In genomic region chr7:120869883-120870282, GRCm38 (mm10) we compare ENCODE assay signal across 15 mouse cellular contexts. TPM values are rescaled to one million over a fixed set of nuclear protein-coding genes. Genes with fewer than 3 reads are reported as not detected.
DNase-seq lines count a peak whose midpoint lies in the region; ATAC-seq and TF ChIP-seq lines count a peak whose summit lies in the region.
"Had no signal": no experiment of that assay in that cellular context is flagged by ENCODE, and none has a peak within 500 bp of the region (broad histone marks: within the 10 kb centered on the region; RNA-seq: fewer than 3 reads in every experiment).

No protein-coding gene starts in this region.

- no peak for DNase-seq in hindbrain, embryonic 14.5 days (ENCODE audit: low spot score)
- peak; percentile 89 for DNase-seq in lung, postnatal 0 days (ENCODE audit: low spot score)
- DNase-seq in lung, adult 2 months = no peak
- DNase-seq in embryonic facial prominence, embryonic 14.5 days (ENCODE audit: low spot score) = peak; percentile 85
- DNase-seq in liver, postnatal 0 days = no peak
- no peak for DNase-seq in forebrain, postnatal 0 days
- DNase-seq in adrenal gland, postnatal 25 days = no peak
- DNase-seq: cerebellum, adult 11-12 months; kidney, postnatal 36 days; right cerebral cortex, postnatal 25 days; thymus, postnatal 25 days had no signal

- no peaks in the 10 kb centered on the region for H3K27me3 ChIP-seq in hindbrain, embryonic 15.5 days
- H3K27me3 ChIP-seq in hindbrain, embryonic 14.5 days (ENCODE audit: control insufficient read depth, insufficient read depth, low read length) = no peaks in the 10 kb centered on the region
- no peaks in the 10 kb centered on the region for H3K27me3 ChIP-seq in lung, postnatal 0 days (replicated peaks; ENCODE audit: insufficient read depth, low read length)
- H3K27me3 ChIP-seq in embryonic facial prominence, embryonic 14.5 days (replicated peaks; ENCODE audit: control insufficient read depth, insufficient read depth, low read length) = no peaks in the 10 kb centered on the region
- H3K27me3 ChIP-seq in liver, postnatal 0 days (ENCODE audit: insufficient read depth, low read length) = no peaks in the 10 kb centered on the region
- H3K27me3 ChIP-seq in forebrain, postnatal 0 days (ENCODE audit: insufficient read depth, low read length) = no peaks in the 10 kb centered on the region

- H3K4me3 ChIP-seq in hindbrain, embryonic 15.5 days = no peak overlapping the region
- H3K4me3 ChIP-seq in hindbrain, embryonic 14.5 days (replicated peaks; ENCODE audit: low read length) = no peak overlapping the region
- H3K4me3 ChIP-seq in lung, postnatal 0 days (ENCODE audit: low read depth, low read length) = peak overlapping the region; percentile 16; the same call in 1 of the 2 replicates
- no peak overlapping the region for H3K4me3 ChIP-seq in lung, adult 2 months (replicated peaks; ENCODE audit: extremely low read depth, low read depth, low read length)
- H3K4me3 ChIP-seq in embryonic facial prominence, embryonic 14.5 days (ENCODE audit: low read depth, low read length) = no peak overlapping the region
- no peak overlapping the region for H3K4me3 ChIP-seq in liver, postnatal 0 days (ENCODE audit: low read depth, low read length)
- no peak overlapping the region for H3K4me3 ChIP-seq in forebrain, postnatal 0 days (ENCODE audit: low read depth, low read length)
- H3K4me3 ChIP-seq: erythroblast, embryonic 14.5 days; myocyte had no signal

- WGBS in hindbrain, embryonic 15.5 days = 45% methylated on average over 5 of the region's 5 CpGs
- 60% methylated on average over 5 of the region's 5 CpGs for WGBS in hindbrain, embryonic 14.5 days
- 20% methylated on average over 5 of the region's 5 CpGs for WGBS in lung, postnatal 0 days
- WGBS in lung, adult 2 months = 33% methylated on average over 5 of the region's 5 CpGs
- 29% methylated on average over 5 of the region's 5 CpGs for WGBS in embryonic facial prominence, embryonic 14.5 days
- 36% methylated on average over 5 of the region's 5 CpGs for WGBS in liver, postnatal 0 days (ENCODE audit: insufficient replicate concordance)
- WGBS in forebrain, postnatal 0 days = 48% methylated on average over 5 of the region's 5 CpGs

- peaks cover 19% of the 10 kb centered on the region for H3K4me1 ChIP-seq in hindbrain, embryonic 15.5 days (replicated peaks)
- H3K4me1 ChIP-seq in hindbrain, embryonic 14.5 days (replicated peaks; ENCODE audit: control insufficient read depth, insufficient read depth, low read length) = peaks cover 11% of the 10 kb centered on the region
- peaks cover 27% of the 10 kb centered on the region; the same call in 1 of the 2 replicates for H3K4me1 ChIP-seq in lung, postnatal 0 days (ENCODE audit: insufficient read depth, low read depth, low read length)
- H3K4me1 ChIP-seq in lung, adult 2 months (ENCODE audit: control insufficient read depth, insufficient read depth, low read length) = no peaks in the 10 kb centered on the region; the same call in 1 of the 2 replicates
- H3K4me1 ChIP-seq in embryonic facial prominence, embryonic 14.5 days (ENCODE audit: control insufficient read depth, insufficient read depth, low read length) = peaks cover 38% of the 10 kb centered on the region
- H3K4me1 ChIP-seq in liver, postnatal 0 days (ENCODE audit: insufficient read depth) = peaks cover 54% of the 10 kb centered on the region
- 0 out of 2 replicates have a peak, but pooled peaks cover 2% of the 10 kb centered on the region for H3K4me1 ChIP-seq in forebrain, postnatal 0 days (ENCODE audit: insufficient read depth)

- TF ChIP-seq POLR2A in lung, adult 2 months (IDR thresholded peaks at IDR 0.05; ENCODE audit: borderline replicate concordance, extremely low read depth, low read depth, low read length) = no peak

- 0 out of 2 replicates have a peak, but pooled peaks have one; percentile 34 for TF ChIP-seq EP300 in lung, postnatal 0 days (IDR thresholded peaks at IDR 0.05)
- no peak for TF ChIP-seq EP300 in liver, postnatal 0 days (IDR thresholded peaks at IDR 0.05; ENCODE audit: low read depth)

- no peak overlapping the region for H3K4me2 ChIP-seq in hindbrain, embryonic 15.5 days
- H3K4me2 ChIP-seq in hindbrain, embryonic 14.5 days (replicated peaks) = no peak overlapping the region
- H3K4me2 ChIP-seq in lung, postnatal 0 days (replicated peaks; ENCODE audit: low read depth, low read length) = peak overlapping the region; percentile 42
- peak overlapping the region; percentile 25 for H3K4me2 ChIP-seq in embryonic facial prominence, embryonic 14.5 days (ENCODE audit: low read depth, low read length)
- H3K4me2 ChIP-seq in liver, postnatal 0 days (ENCODE audit: low read depth, low read length) = no peak overlapping the region
- no peak overlapping the region for H3K4me2 ChIP-seq in forebrain, postnatal 0 days (ENCODE audit: low read depth)

- no peaks in the 10 kb centered on the region for H3K9me3 ChIP-seq in hindbrain, embryonic 15.5 days
- no peaks in the 10 kb centered on the region for H3K9me3 ChIP-seq in hindbrain, embryonic 14.5 days (ENCODE audit: control insufficient read depth, low read length)
- H3K9me3 ChIP-seq in lung, postnatal 0 days (ENCODE audit: low read length) = no peaks in the 10 kb centered on the region
- no peaks in the 10 kb centered on the region for H3K9me3 ChIP-seq in embryonic facial prominence, embryonic 14.5 days (ENCODE audit: control insufficient read depth, low read length)
- no peaks in the 10 kb centered on the region for H3K9me3 ChIP-seq in liver, postnatal 0 days (ENCODE audit: low read length)
- H3K9me3 ChIP-seq in forebrain, postnatal 0 days (ENCODE audit: low read length) = no peaks in the 10 kb centered on the region

- no peaks in the 10 kb centered on the region for H3K36me3 ChIP-seq in hindbrain, embryonic 15.5 days
- H3K36me3 ChIP-seq in hindbrain, embryonic 14.5 days (replicated peaks; ENCODE audit: control insufficient read depth, insufficient read depth) = no peaks in the 10 kb centered on the region
- H3K36me3 ChIP-seq in lung, postnatal 0 days (ENCODE audit: insufficient read depth, low read length) = no peaks in the 10 kb centered on the region
- no peaks in the 10 kb centered on the region for H3K36me3 ChIP-seq in embryonic facial prominence, embryonic 14.5 days (ENCODE audit: control insufficient read depth, insufficient read depth, low read length)
- peaks cover 23% of the 10 kb centered on the region for H3K36me3 ChIP-seq in liver, postnatal 0 days (replicated peaks; ENCODE audit: insufficient read depth, low read length)
- peaks cover 8% of the 10 kb centered on the region for H3K36me3 ChIP-seq in forebrain, postnatal 0 days (ENCODE audit: insufficient read depth)

- no peak overlapping the region for H3K9ac ChIP-seq in hindbrain, embryonic 15.5 days
- H3K9ac ChIP-seq in hindbrain, embryonic 14.5 days = no peak overlapping the region
- H3K9ac ChIP-seq in lung, postnatal 0 days (replicated peaks; ENCODE audit: low read depth) = 0 out of 2 replicates have a peak overlapping the region, but pooled peaks have one; percentile 5
- no peak overlapping the region for H3K9ac ChIP-seq in embryonic facial prominence, embryonic 14.5 days (ENCODE audit: low read depth, low read length)
- no peak overlapping the region for H3K9ac ChIP-seq in liver, postnatal 0 days (replicated peaks)
- H3K9ac ChIP-seq in forebrain, postnatal 0 days = no peak overlapping the region

- no peak for ATAC-seq in hindbrain, embryonic 15.5 days (ENCODE audit: low FRiP score, low read depth)
- no peak for ATAC-seq in hindbrain, embryonic 14.5 days (ENCODE audit: low FRiP score)
- ATAC-seq in lung, postnatal 0 days = peak; percentile 72
- peak; percentile 66 for ATAC-seq in embryonic facial prominence, embryonic 14.5 days (ENCODE audit: low read depth)
- no peak for ATAC-seq in liver, postnatal 0 days
- no peak for ATAC-seq in forebrain, postnatal 0 days

- 0 out of 2 replicates have a peak overlapping the region, but pooled peaks have one; percentile 9 for H3K27ac ChIP-seq in hindbrain, embryonic 15.5 days (replicated peaks)
- no peak overlapping the region for H3K27ac ChIP-seq in hindbrain, embryonic 14.5 days
- H3K27ac ChIP-seq in lung, postnatal 0 days (ENCODE audit: low read length) = peak overlapping the region; percentile 74
- peak overlapping the region; percentile 72 for H3K27ac ChIP-seq in embryonic facial prominence, embryonic 14.5 days (replicated peaks; ENCODE audit: low read depth, low read length)
- H3K27ac ChIP-seq in liver, postnatal 0 days (ENCODE audit: low read depth) = peak overlapping the region; percentile 63; the same call in 1 of the 2 replicates
- H3K27ac ChIP-seq in forebrain, postnatal 0 days (ENCODE audit: low read depth, low read length) = no peak overlapping the region

- no peak for TF ChIP-seq CTCF in lung, postnatal 0 days (IDR thresholded peaks at IDR 0.05)
- TF ChIP-seq CTCF in lung, adult 2 months (IDR thresholded peaks at IDR 0.05; ENCODE audit: insufficient read depth, low read length) = no peak
- TF ChIP-seq CTCF in liver, postnatal 0 days (IDR thresholded peaks at IDR 0.05; ENCODE audit: low read depth) = no peak
- TF ChIP-seq CTCF in forebrain, postnatal 0 days (IDR thresholded peaks at IDR 0.05; ENCODE audit: low read depth) = no peak

RNA-seq across cellular contexts. Expression of gene Eef2k, which starts 27.3 kb away (rescaled TPM):
- 32.5 and 34.3 TPM in 2 replicates for polyA plus RNA-seq in hindbrain, embryonic 15.5 days (2015; fragmentation: Nextera tagmentation; extraction: Ambion mirVana)
- 15.0 and 15.9 TPM in 2 replicates for polyA plus RNA-seq in hindbrain, embryonic 14.5 days (2014; fragmentation: Nextera tagmentation; extraction: Ambion mirVana)
- 16.0 and 16.8 TPM in 2 replicates for polyA plus RNA-seq in lung, postnatal 0 days (2015; fragmentation: Nextera tagmentation; extraction: Ambion mirVana)
- 12.0 and 13.9 TPM in 2 replicates for polyA plus RNA-seq in lung, adult 2 months (2012; rRNA removed)
- polyA plus RNA-seq in embryonic facial prominence, embryonic 14.5 days (2014; fragmentation: Nextera tagmentation; extraction: Ambion mirVana) = 19.6 and 22.2 TPM in 2 replicates
- 14.4 and 19.5 TPM in 2 replicates for polyA plus RNA-seq in liver, postnatal 0 days (2015; fragmentation: Nextera tagmentation; extraction: Ambion mirVana)
- total RNA-seq in forebrain, postnatal 0 days (2014; rRNA removed) = 53.8 and 56.4 TPM in 2 replicates
- 31.6 and 35.4 TPM in 2 replicates for polyA plus RNA-seq in forebrain, postnatal 0 days (2015; fragmentation: Nextera tagmentation; extraction: Ambion mirVana)
- total RNA-seq in adrenal gland, postnatal 25 days (2021) = 40.4 and 68.2 TPM in 2 replicates

RNA-seq across cellular contexts. Expression of gene Polr3e, which starts 47.7 kb away (rescaled TPM):
- 25.0 and 25.6 TPM in 2 replicates for polyA plus RNA-seq in hindbrain, embryonic 15.5 days (2015; fragmentation: Nextera tagmentation; extraction: Ambion mirVana)
- 16.6 and 17.9 TPM in 2 replicates for polyA plus RNA-seq in hindbrain, embryonic 14.5 days (2014; fragmentation: Nextera tagmentation; extraction: Ambion mirVana)
- polyA plus RNA-seq in lung, postnatal 0 days (2015; fragmentation: Nextera tagmentation; extraction: Ambion mirVana) = 14.4 and 14.6 TPM in 2 replicates
- 12.6 and 14.4 TPM in 2 replicates for polyA plus RNA-seq in lung, adult 2 months (2012; rRNA removed)
- polyA plus RNA-seq in embryonic facial prominence, embryonic 14.5 days (2014; fragmentation: Nextera tagmentation; extraction: Ambion mirVana) = 21.8 and 26.2 TPM in 2 replicates
- 8.5 and 9.3 TPM in 2 replicates for polyA plus RNA-seq in liver, postnatal 0 days (2015; fragmentation: Nextera tagmentation; extraction: Ambion mirVana)
- 28.3 and 31.2 TPM in 2 replicates for total RNA-seq in forebrain, postnatal 0 days (2014; rRNA removed)
- 18.1 and 20.9 TPM in 2 replicates for polyA plus RNA-seq in forebrain, postnatal 0 days (2015; fragmentation: Nextera tagmentation; extraction: Ambion mirVana)
- total RNA-seq in adrenal gland, postnatal 25 days (2021) = 26.5 and 27.5 TPM in 2 replicates

RNA-seq across cellular contexts. Expression of gene Gm5737, which starts 57.7 kb away (rescaled TPM):
- polyA plus RNA-seq in hindbrain, embryonic 15.5 days (2015; fragmentation: Nextera tagmentation; extraction: Ambion mirVana) = 0.12 TPM in 1 of 2 replicates, not detected in the other
- polyA plus RNA-seq in hindbrain, embryonic 14.5 days (2014; fragmentation: Nextera tagmentation; extraction: Ambion mirVana) = not detected in 2 replicates
- polyA plus RNA-seq in lung, postnatal 0 days (2015; fragmentation: Nextera tagmentation; extraction: Ambion mirVana) = not detected in 2 replicates
- 0.58 and 0.83 TPM in 2 replicates for polyA plus RNA-seq in lung, adult 2 months (2012; rRNA removed)
- not detected in 2 replicates for polyA plus RNA-seq in embryonic facial prominence, embryonic 14.5 days (2014; fragmentation: Nextera tagmentation; extraction: Ambion mirVana)
- not detected in 2 replicates for polyA plus RNA-seq in liver, postnatal 0 days (2015; fragmentation: Nextera tagmentation; extraction: Ambion mirVana)
- total RNA-seq in forebrain, postnatal 0 days (2014; rRNA removed) = not detected in 2 replicates
- 0.16 TPM in 1 of 2 replicates, not detected in the other for polyA plus RNA-seq in forebrain, postnatal 0 days (2015; fragmentation: Nextera tagmentation; extraction: Ambion mirVana)
- total RNA-seq in adrenal gland, postnatal 25 days (2021) = not detected in 2 replicates
- total RNA-seq: liver, adult 2 months had no signal
- polyA plus RNA-seq: erythroblast, embryonic 14.5 days; liver, adult 2 months; myocyte had no signal

Comparison
In these comparisons a context has a peak if more than half of its experiments do, and no peak if none do; other contexts are left out.
1. H3K27ac ChIP-seq: peak in hindbrain, embryonic 15.5 days (single experiment), lung, postnatal 0 days (single experiment), embryonic facial prominence, embryonic 14.5 days (single experiment) and liver, postnatal 0 days (single experiment); none in hindbrain, embryonic 14.5 days (single experiment) and forebrain, postnatal 0 days (single experiment).
2. DNase-seq: peak in lung, postnatal 0 days (single experiment) and embryonic facial prominence, embryonic 14.5 days (single experiment); none in hindbrain, embryonic 14.5 days (single experiment), lung, adult 2 months (single experiment), liver, postnatal 0 days (single experiment), forebrain, postnatal 0 days (single experiment) and adrenal gland, postnatal 25 days (single experiment).
3. ATAC-seq: peak in lung, postnatal 0 days (single experiment) and embryonic facial prominence, embryonic 14.5 days (single experiment); none in hindbrain, embryonic 15.5 days (single experiment), hindbrain, embryonic 14.5 days (single experiment), liver, postnatal 0 days (single experiment) and forebrain, postnatal 0 days (single experiment).
4. H3K4me2 ChIP-seq: peak in lung, postnatal 0 days (single experiment) and embryonic facial prominence, embryonic 14.5 days (single experiment); none in hindbrain, embryonic 15.5 days (single experiment), hindbrain, embryonic 14.5 days (single experiment), liver, postnatal 0 days (single experiment) and forebrain, postnatal 0 days (single experiment).